Mouse (Mus musculus): ENCODE measurements around the gene Lclat1.
"Not testable (repeated sequence)": the region's sequence is repeated elsewhere in the genome, so short reads cannot be mapped to it uniquely, and the experiment has no call there.

Lclat1 gene

GRCm38 (mm10) chr17:73275066-73275465 is 167.3 kb downstream of the Lclat1 start:
- DNase-seq (ENCODE audit: low spot score in 2 of 2): no peak

DNA sequence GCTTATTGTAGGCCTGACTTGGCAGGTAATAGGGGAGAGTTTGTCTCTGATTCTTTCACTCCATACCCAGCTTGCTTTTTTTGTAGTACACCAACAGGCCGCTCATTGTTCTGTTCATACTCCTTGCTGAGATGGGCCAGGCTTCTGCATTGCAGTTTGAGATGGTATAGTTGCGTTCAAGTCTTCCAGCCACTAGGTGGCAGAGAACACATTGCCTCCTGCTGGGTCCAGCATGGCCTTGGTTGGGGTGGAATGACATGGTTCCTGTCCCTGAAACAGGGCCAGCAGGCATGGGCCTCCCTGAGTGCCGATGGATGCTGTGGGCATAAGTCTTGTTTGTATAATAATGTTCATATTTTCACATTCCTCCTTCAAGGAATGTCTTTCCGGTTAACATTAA is 170.0 kb downstream of the Lclat1 start:
- DNase-seq (ENCODE audit: low spot score in 2 of 2): no peak

DNA sequence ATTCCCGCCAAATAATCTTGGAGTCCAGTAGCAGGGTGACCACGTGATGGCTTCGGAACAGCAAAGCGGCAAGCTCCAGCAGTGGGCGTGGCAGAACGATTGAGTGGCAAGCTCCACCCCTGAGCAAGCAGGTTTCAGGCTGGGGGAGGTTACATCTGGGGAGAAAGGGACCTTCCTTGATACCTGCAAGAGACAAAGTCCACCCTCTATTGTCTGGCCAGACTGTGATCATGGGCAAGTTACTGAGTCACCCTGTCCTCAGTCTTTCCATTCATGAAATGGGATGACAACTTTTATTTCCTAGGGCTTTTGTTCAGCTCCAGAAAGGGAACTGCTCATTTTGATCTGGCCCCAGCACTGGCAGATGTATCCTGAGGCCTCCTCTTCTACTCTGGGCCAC is 174.9 kb downstream of the Lclat1 start:
- not testable (repeated sequence) for DNase-seq (ENCODE audit: low spot score in 2 of 2)

- DNase-seq (ENCODE audit: low spot score in 2 of 2): no peak
These were observed 176.5 kb downstream of the Lclat1 start for GRCm38 (mm10) chr17:73284301-73284700.

Measured in urinary bladder, postnatal 4 days (tissue).